Mouse (Mus musculus): Measurements from ENCODE around the gene Aplp2. TPM values are rescaled to one million over a fixed set of nuclear protein-coding genes. Genes with fewer than 3 reads are reported as not detected.

Gene Aplp2
- total RNA-seq, 2 experiments from 2014 or later, result 568 to 604 TPM

DNA sequence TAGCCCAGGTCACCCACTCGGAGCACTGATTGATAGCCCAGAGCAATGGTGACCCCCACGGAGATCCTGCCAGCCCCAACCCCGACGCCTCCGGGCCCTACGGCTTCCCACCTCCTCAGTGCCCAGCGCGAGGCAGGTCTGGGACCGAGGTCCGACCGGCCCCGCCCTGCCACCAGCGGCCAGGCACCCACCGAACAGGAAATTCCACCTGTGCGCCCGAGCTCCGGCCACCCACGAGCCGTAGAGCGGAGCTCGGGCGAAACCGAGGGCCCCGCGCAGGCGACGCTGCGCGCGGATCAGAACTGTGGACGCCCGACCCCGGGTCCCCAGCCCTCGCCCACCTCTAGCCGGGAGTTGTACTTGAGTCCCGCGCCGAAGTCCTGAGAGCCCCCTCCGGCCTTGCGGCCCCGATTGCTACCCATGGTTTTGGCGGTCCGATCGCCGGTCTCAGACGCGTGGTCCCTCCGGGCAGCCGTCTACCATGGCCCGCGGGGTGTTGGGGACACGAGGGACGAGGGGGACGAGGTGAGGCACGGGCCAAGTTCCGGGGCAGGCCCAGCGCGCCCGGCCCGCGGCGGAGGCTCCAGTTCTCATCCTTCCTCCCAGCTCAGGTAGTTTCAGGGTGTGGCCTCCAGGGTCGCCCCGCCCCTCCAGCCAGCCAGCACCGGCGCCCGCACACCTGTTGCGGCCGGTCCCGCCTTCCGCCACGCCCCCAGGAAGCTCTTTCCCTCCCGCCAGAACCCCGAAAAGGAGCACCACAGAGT, 80.2 kb downstream of the Aplp2 start, which contains the start of gene St14:
TSS of gene St14 (minus strand) at position 649 of the 764 bp plus-strand sequence.
- no peak for TF ChIP-seq CTCF (IDR thresholded peaks at IDR 0.05)
- peak within 1 kb of the TSS; percentile 39 for H3K4me3 ChIP-seq
- intact Hi-C loops (cut with DNase I), result no loop called here
- no peak for DNase-seq (ENCODE audit: extremely low spot score in 1 of 2, low spot score in 2 of 2)
- no peak within 1 kb of the TSS for H3K27ac ChIP-seq

DNA sequence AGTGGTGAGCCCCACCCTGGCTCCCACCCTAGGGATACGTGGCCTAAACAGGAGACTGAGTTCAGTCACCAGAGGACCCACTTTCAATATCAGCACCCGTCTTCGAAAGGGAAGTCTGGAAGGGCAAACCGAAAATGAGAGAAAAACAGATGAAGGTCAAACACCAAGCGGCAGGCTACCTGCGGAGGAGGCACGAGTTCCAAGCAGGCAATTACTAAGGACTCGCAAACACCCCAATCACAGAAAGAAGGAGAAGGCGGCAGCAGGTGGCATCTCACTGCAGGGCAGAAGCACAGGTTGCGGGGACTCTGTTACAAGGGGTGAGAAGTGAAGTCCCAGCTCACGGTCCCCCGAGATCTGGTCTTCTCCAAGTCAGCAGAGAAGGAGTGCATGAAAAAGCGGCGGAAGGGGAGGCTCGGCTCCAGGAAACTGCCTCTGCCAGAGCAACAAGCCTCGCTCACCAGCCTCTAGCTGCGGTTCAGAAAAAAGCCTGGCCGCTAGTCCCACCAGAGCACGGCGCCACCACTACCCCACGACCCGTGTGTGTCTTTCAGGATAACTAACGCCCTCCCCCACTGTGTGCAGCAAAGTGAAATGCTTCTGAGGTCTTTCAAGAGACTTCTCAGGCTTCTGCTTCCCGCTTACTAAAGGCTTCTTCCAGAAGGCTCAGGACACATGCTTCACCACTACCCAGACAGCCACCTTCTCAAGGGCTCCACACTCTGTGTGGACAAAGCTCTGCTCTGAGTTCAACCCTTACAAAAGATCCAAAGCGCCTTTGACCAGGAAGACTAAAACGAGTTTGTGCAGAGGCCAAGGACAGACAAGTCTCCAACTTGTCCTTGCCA, 81.0 kb downstream of the Aplp2 start:
- TF ChIP-seq CTCF (IDR thresholded peaks at IDR 0.05), result no peak
- intact Hi-C loops (cut with DNase I), result no loop called here
- no peak for DNase-seq (ENCODE audit: extremely low spot score in 1 of 2, low spot score in 2 of 2)
- Histone ChIP-seq H3K27ac (no peak overlapping the region), H3K4me3 (peak overlapping the region; percentile 39)

- H3K4me3 ChIP-seq, result no peak overlapping the region
- no peak for TF ChIP-seq CTCF (IDR thresholded peaks at IDR 0.05)
- intact Hi-C loops (cut with DNase I), result no loop called here
- DNase-seq (ENCODE audit: extremely low spot score in 1 of 2, low spot score in 2 of 2), result no peak
- no peak overlapping the region for H3K27ac ChIP-seq
Observed at GRCm38 (mm10) chr9:31129956-31130355, 81.7 kb downstream of the Aplp2 start.

GRCm38 (mm10) chr9:31127876-31128465, 83.6 kb downstream of the Aplp2 start:
- intact Hi-C loops (cut with DNase I), result no loop called here
- H3K4me3 ChIP-seq, result no peak overlapping the region
- H3K27ac ChIP-seq, result no peak overlapping the region
- TF ChIP-seq CTCF (IDR thresholded peaks at IDR 0.05), result no peak
- no peak for DNase-seq (ENCODE audit: extremely low spot score in 1 of 2, low spot score in 2 of 2)

- no peak overlapping the region for H3K4me3 ChIP-seq
- no peak for TF ChIP-seq CTCF (IDR thresholded peaks at IDR 0.05)
- intact Hi-C loops (cut with DNase I), result no loop called here
- DNase-seq (ENCODE audit: extremely low spot score in 1 of 2, low spot score in 2 of 2), result no peak
- H3K27ac ChIP-seq, result no peak overlapping the region
Observed at GRCm38 (mm10) chr9:31126079-31126478, 85.5 kb downstream of the Aplp2 start.

DNA sequence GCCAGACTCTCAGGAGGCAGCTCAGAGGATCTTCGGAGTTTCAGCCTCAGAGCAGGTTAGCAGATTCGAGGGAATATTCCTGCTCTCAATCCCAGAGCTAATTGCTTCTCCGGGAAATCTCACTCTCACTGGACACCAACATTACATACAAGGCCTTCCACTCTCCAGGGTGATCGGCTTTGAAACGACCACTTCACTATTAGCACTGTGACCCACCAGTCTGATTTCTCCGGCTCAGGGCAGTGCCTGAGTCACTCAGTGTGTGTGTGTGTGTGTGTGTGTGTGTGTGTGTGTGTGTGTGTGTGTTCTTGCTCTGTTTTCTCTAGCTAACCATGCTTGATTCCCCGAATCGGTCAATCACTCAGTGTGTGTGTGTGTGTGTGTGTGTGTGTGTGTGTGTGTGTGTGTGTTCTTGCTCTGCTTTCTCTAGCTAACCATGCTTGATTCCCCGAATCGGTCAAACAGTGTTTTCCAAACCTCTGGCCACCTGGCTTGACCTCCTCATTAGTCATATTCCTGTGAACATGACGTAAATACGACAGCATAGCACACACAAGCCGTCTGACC, 89.1 kb downstream of the Aplp2 start:
- H3K4me3 ChIP-seq, result no peak overlapping the region
- TF ChIP-seq CTCF (IDR thresholded peaks at IDR 0.05), result no peak
- intact Hi-C loops (cut with DNase I), result no loop called here
- DNase-seq (ENCODE audit: extremely low spot score in 1 of 2, low spot score in 2 of 2), result no peak
- no peak overlapping the region for H3K27ac ChIP-seq

DNA sequence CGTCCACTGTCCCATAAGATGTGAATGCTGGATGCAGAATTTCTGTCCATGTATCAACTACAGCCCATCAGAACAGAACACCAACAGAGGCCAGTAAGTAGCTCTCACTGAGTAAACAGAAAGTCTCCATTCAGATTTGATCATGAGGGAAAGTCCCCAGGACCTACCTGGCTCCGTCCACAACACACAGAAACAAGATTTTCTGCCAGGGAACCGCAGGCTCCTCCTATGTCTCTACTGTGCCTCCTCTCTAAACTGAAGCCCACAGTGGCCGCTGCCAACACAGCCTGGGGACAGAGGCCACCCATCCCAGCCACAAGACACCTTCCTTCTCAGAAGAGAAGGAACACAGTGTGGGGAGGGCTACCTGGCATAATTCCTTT, 91.1 kb downstream of the Aplp2 start:
- Histone ChIP-seq H3K27ac (no peak overlapping the region), H3K4me3 (no peak overlapping the region)
- no peak for TF ChIP-seq CTCF (IDR thresholded peaks at IDR 0.05)
- intact Hi-C loops (cut with DNase I), result no loop called here
- DNase-seq (ENCODE audit: extremely low spot score in 1 of 2, low spot score in 2 of 2), result no peak

- H3K27ac ChIP-seq, result no peak overlapping the region
- no peak for TF ChIP-seq CTCF (IDR thresholded peaks at IDR 0.05)
- no peak overlapping the region for H3K4me3 ChIP-seq
- intact Hi-C loops (cut with DNase I), result no loop called here
- no peak for DNase-seq (ENCODE audit: extremely low spot score in 1 of 2, low spot score in 2 of 2)
Observed at GRCm38 (mm10) chr9:31119882-31120532, 91.6 kb downstream of the Aplp2 start.

- Histone ChIP-seq H3K4me3 (no peak overlapping the region), H3K27ac (no peak overlapping the region)
- no peak for TF ChIP-seq CTCF (IDR thresholded peaks at IDR 0.05)
- intact Hi-C loops (cut with DNase I), result no loop called here
- no peak for DNase-seq (ENCODE audit: extremely low spot score in 1 of 2, low spot score in 2 of 2)
Observed at GRCm38 (mm10) chr9:31119405-31119804, 92.2 kb downstream of the Aplp2 start.

- TF ChIP-seq CTCF (IDR thresholded peaks at IDR 0.05), result no peak
- no peak overlapping the region for H3K27ac ChIP-seq
- intact Hi-C loops (cut with DNase I), result no loop called here
- H3K4me3 ChIP-seq, result no peak overlapping the region
- DNase-seq (ENCODE audit: extremely low spot score in 1 of 2, low spot score in 2 of 2), result no peak
Observed at GRCm38 (mm10) chr9:31118520-31119298, 92.9 kb downstream of the Aplp2 start.

DNA sequence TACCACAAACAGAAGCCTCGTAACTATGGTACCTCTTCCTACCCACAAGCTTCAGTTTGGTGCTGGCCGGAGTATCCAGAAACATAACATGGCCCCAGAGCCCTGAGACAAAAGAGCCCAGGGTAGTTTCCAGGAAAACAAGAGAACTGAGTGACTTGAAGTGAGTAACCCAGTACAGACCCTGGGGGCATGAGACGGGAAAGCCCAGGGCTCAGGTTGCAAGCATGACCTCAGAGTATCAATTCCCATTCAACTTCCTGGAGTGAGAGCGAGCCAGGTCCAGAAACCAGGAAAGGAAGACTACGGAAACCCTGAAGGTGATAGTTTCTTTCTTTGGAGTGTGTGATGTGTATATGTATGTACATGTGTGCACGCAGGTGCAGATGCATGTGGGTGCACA, 94.1 kb downstream of the Aplp2 start:
- DNase-seq (ENCODE audit: extremely low spot score in 1 of 2, low spot score in 2 of 2), result no peak
- Histone ChIP-seq H3K27ac (no peak overlapping the region), H3K4me3 (no peak overlapping the region)
- no peak for TF ChIP-seq CTCF (IDR thresholded peaks at IDR 0.05)
- intact Hi-C loops (cut with DNase I), result no loop called here

All from left cerebral cortex, adult 2 months (tissue).